Mouse (Mus musculus) bone marrow macrophage, adult 2 months (primary cell): ENCODE measurements around the gene Gm14190.
"Not testable (repeated sequence)": the region's sequence is repeated elsewhere in the genome, so short reads cannot be mapped to it uniquely, and the experiment has no call there.

Experiments
- CTCF ChIP-seq: IDR thresholded peaks from 2 replicates; pipeline ENCODE4 v1.5.1; 2012; ENCODE audit warnings: low read depth, mild to moderate bottlenecking, low read length, moderate library complexity
- POLR2A ChIP-seq: IDR thresholded peaks from 2 replicates; pipeline ENCODE4 v1.6.1; 2012; ENCODE audit warnings: mild to moderate bottlenecking, low read depth, low read length, borderline replicate concordance

DNA sequence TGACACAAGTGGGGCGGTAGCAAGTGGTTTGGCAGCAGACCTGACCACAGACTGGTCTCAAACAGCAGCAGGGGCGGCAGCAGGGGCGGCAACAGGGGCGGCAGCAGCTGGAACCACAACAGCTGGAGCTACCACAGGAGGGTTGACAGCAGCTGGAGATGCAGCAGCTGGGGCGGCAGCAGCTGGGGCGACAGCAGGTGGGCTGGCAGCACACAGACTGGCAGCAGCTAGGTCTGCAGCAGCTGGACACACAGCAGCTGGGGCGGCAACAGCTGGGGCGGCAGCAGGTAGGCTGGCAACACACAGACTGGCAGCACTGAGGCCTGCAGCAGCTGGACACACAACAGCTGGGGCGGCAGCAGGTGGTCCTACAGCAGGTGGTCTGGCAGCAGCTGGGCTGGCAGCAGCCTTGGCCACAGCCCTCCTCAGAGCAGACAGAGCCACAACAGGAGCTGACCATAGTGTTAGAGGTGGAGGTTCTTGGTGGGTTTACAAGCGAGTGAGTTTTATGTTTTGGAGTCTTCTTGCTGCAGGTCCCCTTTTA, 32.0 kb downstream of the Gm14190 start, which contains the start of gene Gm11563:
- not testable (repeated sequence) for TF ChIP-seq CTCF, POLR2A
